Mouse (Mus musculus) embryo, embryonic 11 days (tissue): Measurements from ENCODE around the gene Mettl7a2.
"Not testable (repeated sequence)": the region's sequence is repeated elsewhere in the genome, so short reads cannot be mapped to it uniquely, and the experiment has no call there.

ENCODE experiments used
- DNase-seq: peaks from one replicate; pipeline ENCODE4 v3.0.0-alpha.2; 2015

Gene Mettl7a2

DNA sequence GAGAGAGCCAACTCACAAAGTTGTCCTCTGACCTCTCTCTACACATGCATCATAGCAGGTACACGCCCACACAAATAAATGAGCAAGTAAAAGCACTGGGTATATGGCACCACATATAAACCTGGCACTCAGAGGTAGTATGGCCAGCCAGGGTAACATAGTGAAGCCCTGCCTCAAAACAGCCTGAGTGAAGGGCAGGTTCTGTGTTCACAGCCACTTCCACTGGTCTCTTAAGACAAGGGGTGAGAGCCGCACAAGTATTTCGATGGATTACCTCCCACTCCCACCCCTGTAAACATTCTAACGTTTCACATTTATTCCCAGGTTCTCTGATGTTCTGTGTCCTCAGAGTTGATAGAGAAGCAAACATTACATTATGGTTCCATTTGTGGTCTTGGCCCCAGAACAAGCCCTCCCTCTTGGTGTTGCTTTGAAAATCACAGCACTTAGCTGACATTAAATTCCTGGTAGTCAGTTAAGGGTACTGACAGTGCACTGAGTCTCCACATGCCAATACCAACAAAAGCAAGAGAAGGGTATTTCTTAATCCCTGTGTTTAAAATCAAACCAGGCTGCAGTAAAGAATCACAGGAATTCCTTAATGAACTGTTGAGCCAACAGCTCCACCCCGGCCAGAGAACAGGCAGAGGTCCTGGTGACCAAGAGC lies 11.6 kb upstream of the Mettl7a2 start:
- not testable (repeated sequence) for DNase-seq

- no peak for DNase-seq
Measured at GRCm38 (mm10) chr15:100345484-100345883, 7.5 kb upstream of the Mettl7a2 start.

GRCm38 (mm10) chr15:100346761-100347160 lies 6.2 kb upstream of the Mettl7a2 start:
- DNase-seq: no peak

DNA sequence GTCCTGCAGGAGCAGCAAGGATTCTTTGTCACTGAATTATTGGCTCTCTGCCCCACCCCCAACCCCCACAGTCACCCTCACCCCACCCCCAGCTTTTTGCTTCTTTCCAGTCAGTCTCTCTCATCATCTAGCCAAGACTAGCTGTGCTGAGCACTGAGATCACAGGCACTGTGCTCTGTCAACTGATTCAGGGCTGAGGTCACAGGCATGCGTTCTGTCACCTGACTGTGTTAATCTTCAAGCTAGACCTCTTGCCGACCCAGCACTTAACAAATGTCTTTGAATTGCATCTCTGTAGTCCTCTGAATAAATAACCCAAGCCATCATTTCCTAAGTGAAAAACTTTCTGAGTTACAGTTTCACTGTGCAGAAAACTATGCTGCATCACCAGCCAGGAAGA lies 3.5 kb upstream of the Mettl7a2 start:
- no peak for DNase-seq

- no peak for DNase-seq
Measured at GRCm38 (mm10) chr15:100351501-100352060, 1.4 kb upstream of the Mettl7a2 start.

DNA sequence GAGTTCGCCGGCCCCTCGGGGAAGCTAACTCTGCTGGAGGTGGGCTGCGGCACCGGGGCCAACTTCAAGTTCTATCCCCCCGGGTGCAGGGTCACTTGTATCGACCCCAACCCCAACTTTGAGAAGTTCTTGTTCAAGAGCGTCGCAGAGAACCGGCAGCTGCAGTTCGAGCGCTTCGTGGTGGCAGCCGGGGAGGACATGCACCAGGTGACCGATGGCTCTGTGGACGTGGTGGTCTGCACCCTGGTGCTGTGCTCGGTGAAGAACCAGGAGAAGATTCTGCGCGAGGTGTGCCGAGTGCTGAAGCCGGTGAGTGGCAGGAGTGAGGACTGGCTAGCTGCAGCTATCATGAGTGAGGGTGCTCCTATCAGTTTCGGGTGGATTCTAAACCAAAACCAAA lies 399 bp downstream of the Mettl7a2 start:
- DNase-seq: not testable (repeated sequence)

- no peak for DNase-seq
Measured at GRCm38 (mm10) chr15:100355876-100356275, 2.9 kb downstream of the Mettl7a2 start.

DNA sequence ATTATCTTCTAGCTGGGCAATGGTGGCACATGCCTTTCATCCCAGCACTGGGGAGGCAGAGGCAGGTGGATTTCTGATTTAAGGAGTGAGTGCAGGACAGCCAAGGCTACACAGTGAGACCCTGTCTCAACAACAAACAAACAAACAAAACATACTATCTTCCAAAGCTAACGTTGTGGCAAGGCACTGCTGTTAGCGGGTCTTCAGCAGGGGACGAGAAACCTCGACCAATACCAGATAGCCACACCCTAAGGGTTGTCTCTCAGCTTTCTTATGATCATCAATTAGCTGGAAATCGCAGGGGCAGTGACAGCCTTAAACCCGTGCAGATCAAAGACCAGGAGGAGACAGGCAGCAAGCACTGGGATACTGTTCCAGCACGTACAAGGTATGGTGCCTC lies 11.2 kb downstream of the Mettl7a2 start, which contains the start of gene Higd1c:
Gene Higd1c (plus strand): TSS at position 301 of the 400 bp plus-strand sequence.
- no peak for DNase-seq

DNA sequence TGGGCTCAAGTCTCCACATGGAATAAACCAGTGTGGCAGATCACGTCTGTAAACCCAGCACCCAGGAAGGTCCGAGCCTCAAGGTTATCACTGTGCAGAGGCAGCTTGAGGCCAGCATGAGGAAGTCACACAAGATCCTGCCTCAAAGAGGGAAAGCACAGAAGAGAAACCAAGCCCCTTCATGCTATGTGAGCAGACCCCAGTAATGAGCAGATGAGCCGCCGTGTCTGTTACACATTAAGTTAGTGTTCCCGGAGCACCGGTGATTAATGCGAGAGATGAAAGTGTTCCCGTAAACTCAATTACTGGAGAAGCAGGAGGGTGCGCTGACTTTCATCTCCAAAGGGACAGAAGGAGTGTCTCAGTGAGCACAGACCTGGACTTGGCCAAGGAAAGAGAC lies 13.0 kb downstream of the Mettl7a2 start:
- DNase-seq: not testable (repeated sequence)

- no peak for DNase-seq
Measured at GRCm38 (mm10) chr15:100367119-100367518, 14.1 kb downstream of the Mettl7a2 start.

- DNase-seq: peak; percentile 75
Measured at GRCm38 (mm10) chr15:100375066-100375465, 22.1 kb downstream of the Mettl7a2 start.

GRCm38 (mm10) chr15:100377847-100378505 lies 25.0 kb downstream of the Mettl7a2 start:
- DNase-seq: not testable (repeated sequence)

DNA sequence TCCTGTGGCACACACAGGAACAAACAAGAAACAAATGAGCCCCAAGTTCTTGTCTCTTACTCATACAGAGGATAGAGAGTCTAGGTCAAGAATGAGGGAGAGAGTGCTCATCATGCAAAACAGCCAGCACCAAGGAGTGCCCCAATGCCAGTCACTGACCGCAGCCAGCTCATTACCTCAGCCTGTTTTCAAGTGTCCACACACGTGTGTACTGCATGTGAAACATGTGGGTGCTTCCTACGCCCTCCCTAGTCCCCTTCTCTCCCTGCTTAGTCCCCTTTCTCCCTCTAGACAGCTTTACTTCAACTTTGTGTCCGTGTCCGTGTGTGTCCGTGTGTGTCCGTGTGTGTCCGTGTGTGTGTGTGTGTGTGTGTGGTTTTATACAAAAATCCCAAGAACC lies 26.7 kb downstream of the Mettl7a2 start:
- DNase-seq: no peak

DNA sequence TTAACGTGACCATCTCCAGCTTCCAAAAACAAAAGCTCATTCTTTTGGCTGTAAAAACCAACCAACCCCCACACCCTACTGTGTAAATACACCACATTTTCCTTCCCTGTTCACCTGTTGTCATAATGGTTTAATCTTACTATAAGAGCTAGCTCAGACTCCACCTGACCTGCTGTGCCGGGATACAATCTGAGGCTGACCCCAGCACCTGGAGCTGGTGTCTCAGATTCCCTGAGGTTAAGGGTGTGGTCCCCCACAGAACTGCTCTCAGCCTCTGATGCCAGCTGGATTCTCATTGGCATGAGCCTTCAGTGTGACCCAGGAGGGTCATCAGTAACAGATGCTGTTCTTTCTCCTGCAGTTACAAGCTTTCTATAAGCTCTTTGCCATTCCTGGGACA lies 27.1 kb downstream of the Mettl7a2 start:
- DNase-seq: no peak

DNA sequence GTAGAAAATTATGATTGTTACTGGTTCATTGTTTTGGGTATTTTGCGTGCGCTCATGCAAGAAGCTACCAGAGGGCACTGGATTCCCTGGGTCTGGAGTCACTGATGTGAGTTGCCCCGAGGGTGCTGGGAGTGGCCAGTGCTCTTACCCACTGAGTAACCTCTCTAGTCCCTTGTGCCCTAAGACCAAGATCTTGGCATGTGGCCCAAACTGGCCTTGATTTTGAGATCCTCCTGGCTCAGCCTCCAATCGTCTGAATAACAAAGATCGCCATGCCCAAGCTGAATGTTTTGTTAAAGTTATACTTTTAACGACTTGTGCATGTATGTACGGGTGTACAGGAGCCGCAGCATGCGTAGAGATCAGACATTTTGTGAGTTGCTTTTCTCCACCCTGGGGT lies 32.7 kb downstream of the Mettl7a2 start:
- no peak for DNase-seq

DNA sequence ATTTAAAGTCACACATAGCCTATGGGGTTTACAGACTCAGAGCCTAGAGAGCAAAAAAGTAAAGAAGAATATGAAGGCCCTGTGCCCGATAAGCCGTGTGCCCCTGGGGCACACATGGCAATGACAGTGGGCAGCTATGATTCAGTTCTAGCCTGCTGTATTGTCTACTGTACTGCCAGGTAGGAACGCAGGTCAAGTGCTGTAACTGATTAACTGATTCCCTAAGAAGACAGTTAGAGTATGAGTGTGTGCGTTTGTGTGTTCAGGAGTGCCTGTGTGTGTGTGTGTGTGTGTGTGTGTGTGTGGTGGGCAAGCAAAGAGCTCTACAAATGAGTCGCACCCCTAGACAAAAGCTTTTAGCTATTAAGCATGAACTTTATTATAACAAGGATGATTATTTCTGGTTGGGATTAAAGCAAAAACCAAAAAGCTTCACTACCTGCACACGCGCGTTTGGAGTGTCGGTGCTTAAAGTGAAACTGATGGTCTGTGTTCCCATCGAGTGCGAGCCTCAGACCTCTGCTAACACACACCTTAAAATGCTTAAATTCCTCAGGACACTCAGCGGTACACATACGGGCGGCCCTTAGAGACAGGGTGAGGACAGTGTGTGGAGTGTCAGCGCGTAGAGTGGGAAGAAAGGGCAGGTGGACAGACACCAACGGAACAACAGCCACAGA lies 34.7 kb downstream of the Mettl7a2 start:
- DNase-seq: no peak

DNA sequence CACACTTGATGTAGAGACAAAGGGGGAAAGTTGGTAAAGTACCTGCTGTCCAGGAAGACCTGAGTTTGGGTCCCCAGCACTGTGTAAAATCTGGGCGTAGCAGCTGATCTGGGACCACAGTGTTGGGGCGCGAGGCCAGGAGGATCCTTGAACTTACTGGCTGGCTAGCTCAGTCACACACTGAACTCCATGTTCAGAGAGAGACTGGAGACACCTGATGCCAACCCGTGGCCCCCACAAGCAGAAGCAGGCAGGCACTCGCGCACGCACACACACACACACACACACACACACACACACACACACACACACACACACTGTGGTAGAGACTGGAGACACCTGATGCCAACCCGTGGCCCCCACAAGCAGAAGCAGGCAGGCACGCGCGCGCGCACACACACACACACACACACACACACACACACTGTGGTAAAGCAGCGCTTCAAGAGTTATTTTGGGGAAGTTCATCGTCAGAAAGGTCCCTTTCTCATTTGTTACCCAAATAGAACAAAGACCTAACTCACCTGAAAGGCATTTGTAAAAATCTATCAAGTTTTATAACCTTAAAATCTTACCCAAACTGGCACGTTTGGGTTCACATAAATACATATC lies 35.3 kb downstream of the Mettl7a2 start:
- no peak for DNase-seq

- no peak for DNase-seq
Measured at GRCm38 (mm10) chr15:100388886-100389285, 35.9 kb downstream of the Mettl7a2 start.

DNA sequence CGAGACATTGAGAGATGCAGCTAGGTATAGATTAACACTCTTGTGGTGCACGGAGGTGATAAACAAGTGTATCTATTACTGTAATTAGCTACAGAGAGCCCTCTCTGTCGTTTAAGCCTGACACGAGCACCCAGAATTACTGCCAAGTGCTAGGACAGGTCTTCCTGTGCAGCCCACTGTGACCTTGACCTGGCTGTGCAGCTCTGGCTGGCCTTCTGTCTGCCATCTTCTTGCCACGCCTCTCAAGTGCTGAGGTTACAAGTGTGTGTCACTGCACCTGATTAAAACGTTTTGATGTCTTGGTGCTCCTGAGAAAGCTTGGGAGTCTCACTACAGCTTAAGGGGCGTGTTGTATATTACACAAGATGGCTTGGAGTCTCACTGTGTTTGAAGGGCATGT lies 38.1 kb downstream of the Mettl7a2 start:
- no peak for DNase-seq

DNA sequence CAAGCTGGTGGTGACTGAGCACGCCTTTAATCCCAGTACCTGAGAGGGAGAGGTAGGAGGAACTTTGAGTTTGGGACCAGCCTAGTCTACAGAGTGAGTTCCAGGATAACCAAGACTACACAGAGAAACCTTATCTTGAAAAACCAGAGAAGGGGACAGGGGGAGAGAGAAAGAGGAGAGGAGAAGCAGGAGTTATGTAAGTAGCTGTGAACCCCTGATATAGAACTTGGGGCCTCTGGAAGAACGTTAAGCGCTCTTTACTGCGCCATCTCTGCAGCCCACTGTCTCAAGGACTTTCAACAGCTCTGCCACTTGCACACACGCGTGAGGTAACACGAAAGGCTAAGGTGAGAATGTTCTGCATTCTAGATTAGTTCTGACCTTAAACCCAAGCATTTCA lies 38.6 kb downstream of the Mettl7a2 start:
- no peak for DNase-seq

GRCm38 (mm10) chr15:100393016-100393415 lies 40.0 kb downstream of the Mettl7a2 start:
- DNase-seq: no peak

GRCm38 (mm10) chr15:100395561-100395960 lies 42.6 kb downstream of the Mettl7a2 start:
- no peak for DNase-seq

- no peak for DNase-seq
Measured at GRCm38 (mm10) chr15:100400592-100401250, 47.7 kb downstream of the Mettl7a2 start.
